Mouse (Mus musculus) liver, embryonic 16.5 days (tissue): ENCODE data around the gene Rapgef4. TPM values are rescaled to one million over a fixed set of nuclear protein-coding genes. Genes with fewer than 3 reads are reported as not detected.
A peak's percentile ranks its signal among the peaks of the same experiment; 100 is the strongest.

Experiments
- ATAC-seq: fragments of 200-750 bp; cut with Nextera tagmentation; 2 replicates; pipeline ENCODE4 v1.8.0; 2017; ENCODE audit warnings: low read depth, mild to moderate bottlenecking, moderate number of reproducible peaks, moderate library complexity
- H3K27ac ChIP-seq: fragments of 300-500 bp; sonication (generic); 2 replicates; pipeline ENCODE4 v1.5.1; 2014; ENCODE audit warnings: mild to moderate bottlenecking, low read length
- H3K27me3 ChIP-seq: fragments of 300-500 bp; sonication (generic); 2 replicates; pipeline ENCODE4 v1.6.1; 2014; ENCODE audit warnings: low read depth, low read length, mixed read lengths; ENCODE audit not compliant: control insufficient read depth, insufficient read depth
- H3K36me3 ChIP-seq: fragments of 300-500 bp; sonication (generic); 2 replicates; pipeline ENCODE4 v1.6.1; 2014; ENCODE audit warnings: mild to moderate bottlenecking; ENCODE audit not compliant: control insufficient read depth, insufficient read depth
- H3K4me1 ChIP-seq: fragments of 300-500 bp; sonication (generic); 2 replicates; pipeline ENCODE4 v1.6.1; 2014; ENCODE audit warnings: low read depth, low read length, mixed read lengths; ENCODE audit not compliant: control insufficient read depth
- H3K4me2 ChIP-seq: fragments of 300-500 bp; sonication (generic); 2 replicates; pipeline ENCODE4 v1.6.1; 2014; ENCODE audit warnings: low read depth, low read length, mixed read lengths
- H3K4me3 ChIP-seq: fragments of 300-500 bp; sonication (generic); 2 replicates; pipeline ENCODE4 v1.5.1; 2014; ENCODE audit warnings: low read depth, mild to moderate bottlenecking, low read length
- H3K9ac ChIP-seq: fragments of 300-500 bp; sonication (generic); 2 replicates; pipeline ENCODE4 v1.6.1; 2014; ENCODE audit warnings: low read depth, low read length
- H3K9me3 ChIP-seq: fragments of 300-500 bp; sonication (generic); replicated peaks from 2 replicates; pipeline ENCODE4 v1.6.1; 2016; ENCODE audit warnings: low read length; ENCODE audit not compliant: control insufficient read depth
- WGBS: fragments of 180-500 bp; shearing (Covaris S2); extraction: QIAGEN DNeasy Blood & Tissue Kit; methylation state at CpG from one replicate; pipeline ENCODE4 v1.1.7; 2014; ENCODE audit not compliant: insufficient replicate concordance; 5-methylcytosine and 5-hydroxymethylcytosine counted together
- polyA plus RNA-seq: library from polyadenylated mRNA; unstranded; fragments of >200 nt; fragmentation: Nextera tagmentation; extraction: Ambion mirVana; gene quantifications from 2 replicates; pipeline ENCODE4 v1.2.1, GENCODE M21; 2015

Gene Rapgef4
- polyA plus RNA-seq, 1 experiment from 2014 or later = 7.8 TPM

- no peak overlapping the region for H3K4me2 ChIP-seq
- H3K4me1 ChIP-seq = peaks cover 5% of the 10 kb centered on the region
- no peak overlapping the region for H3K9ac ChIP-seq
- H3K27ac ChIP-seq = peak overlapping the region; percentile 62
- H3K27me3 ChIP-seq = no peaks in the 10 kb centered on the region
- H3K9me3 ChIP-seq = no peaks in the 10 kb centered on the region
- H3K4me3 ChIP-seq = no peak overlapping the region
- peak; percentile 77 for ATAC-seq
- H3K36me3 ChIP-seq = peaks cover 4% of the 10 kb centered on the region
- WGBS = 22% methylated on average over 6 of the region's 6 CpGs
Observed at GRCm38 (mm10) chr2:72196190-72196965, 215.3 kb downstream of the Rapgef4 start.

- ATAC-seq = no peak
- Histone ChIP-seq H3K9ac (no peak overlapping the region), H3K4me3 (no peak overlapping the region), H3K9me3 (no peaks in the 10 kb centered on the region), H3K27me3 (no peaks in the 10 kb centered on the region), H3K36me3 (no peaks in the 10 kb centered on the region), H3K4me1 (peaks cover 5% of the 10 kb centered on the region), H3K4me2 (no peak overlapping the region), H3K27ac (no peak overlapping the region)
- WGBS = 3% methylated on average over 3 of the region's 3 CpGs
Observed at GRCm38 (mm10) chr2:72197026-72197425, 216.0 kb downstream of the Rapgef4 start.

- no peak overlapping the region for H3K4me3 ChIP-seq
- H3K36me3 ChIP-seq = no peaks in the 10 kb centered on the region
- peak; percentile 58 for ATAC-seq
- H3K27ac ChIP-seq = no peak overlapping the region
- H3K4me2 ChIP-seq = no peak overlapping the region
- H3K9me3 ChIP-seq = no peaks in the 10 kb centered on the region
- no peak overlapping the region for H3K9ac ChIP-seq
- H3K27me3 ChIP-seq = no peaks in the 10 kb centered on the region
- H3K4me1 ChIP-seq = peaks cover 5% of the 10 kb centered on the region
- WGBS = 54% methylated on average over 2 of the region's 2 CpGs
Observed at GRCm38 (mm10) chr2:72199451-72199850, 218.4 kb downstream of the Rapgef4 start.

GRCm38 (mm10) chr2:72201506-72201905 lies 220.5 kb downstream of the Rapgef4 start:
- Histone ChIP-seq H3K9me3 (no peaks in the 10 kb centered on the region), H3K4me3 (no peak overlapping the region), H3K36me3 (no peaks in the 10 kb centered on the region), H3K4me2 (0 out of 2 replicates have a peak overlapping the region, but pooled peaks have one; percentile 1), H3K9ac (no peak overlapping the region), H3K4me1 (peaks cover 1% of the 10 kb centered on the region; the same call in 1 of the 2 replicates), H3K27ac (peak overlapping the region; percentile 59), H3K27me3 (no peaks in the 10 kb centered on the region)
- 8% methylated on average over 9 of the region's 9 CpGs for WGBS
- no peak for ATAC-seq

GRCm38 (mm10) chr2:72202252-72202651 lies 221.2 kb downstream of the Rapgef4 start:
- WGBS = 20% methylated on average over 6 of the region's 6 CpGs
- Histone ChIP-seq H3K9ac (no peak overlapping the region), H3K27ac (peak overlapping the region; percentile 59), H3K4me3 (no peak overlapping the region), H3K9me3 (no peaks in the 10 kb centered on the region), H3K27me3 (no peaks in the 10 kb centered on the region), H3K4me1 (no peaks in the 10 kb centered on the region; the same call in 1 of the 2 replicates), H3K4me2 (no peak overlapping the region), H3K36me3 (no peaks in the 10 kb centered on the region)
- no peak for ATAC-seq

- Histone ChIP-seq H3K27ac (no peak overlapping the region), H3K4me1 (no peaks in the 10 kb centered on the region; the same call in 1 of the 2 replicates), H3K9me3 (no peaks in the 10 kb centered on the region), H3K36me3 (no peaks in the 10 kb centered on the region), H3K27me3 (no peaks in the 10 kb centered on the region), H3K4me2 (no peak overlapping the region), H3K4me3 (no peak overlapping the region), H3K9ac (no peak overlapping the region)
- 8% methylated on average over 5 of the region's 5 CpGs for WGBS
- ATAC-seq = no peak
Observed at GRCm38 (mm10) chr2:72203609-72204008, 222.6 kb downstream of the Rapgef4 start.

- H3K4me2 ChIP-seq = no peak overlapping the region
- no peaks in the 10 kb centered on the region; the same call in 1 of the 2 replicates for H3K4me1 ChIP-seq
- no peak overlapping the region for H3K4me3 ChIP-seq
- no peak overlapping the region for H3K9ac ChIP-seq
- H3K36me3 ChIP-seq = no peaks in the 10 kb centered on the region
- no peaks in the 10 kb centered on the region for H3K27me3 ChIP-seq
- ATAC-seq = no peak
- 80% methylated on average over 5 of the region's 5 CpGs for WGBS
- H3K9me3 ChIP-seq = no peaks in the 10 kb centered on the region
- H3K27ac ChIP-seq = no peak overlapping the region
Observed at GRCm38 (mm10) chr2:72205869-72206268, 224.8 kb downstream of the Rapgef4 start.

- Histone ChIP-seq H3K27me3 (no peaks in the 10 kb centered on the region), H3K36me3 (no peaks in the 10 kb centered on the region), H3K9ac (no peak overlapping the region), H3K9me3 (no peaks in the 10 kb centered on the region), H3K4me2 (no peak overlapping the region), H3K4me3 (no peak overlapping the region), H3K27ac (no peak overlapping the region), H3K4me1 (no peaks in the 10 kb centered on the region)
- no peak for ATAC-seq
- 64% methylated on average over 4 of the region's 4 CpGs for WGBS
Observed at GRCm38 (mm10) chr2:72206530-72207248, 225.6 kb downstream of the Rapgef4 start.

GRCm38 (mm10) chr2:72217336-72217735 lies 236.3 kb downstream of the Rapgef4 start:
- H3K4me2 ChIP-seq = no peak overlapping the region
- WGBS = 49% methylated on average over 3 of the region's 3 CpGs
- H3K9me3 ChIP-seq = no peaks in the 10 kb centered on the region
- no peak overlapping the region for H3K27ac ChIP-seq
- no peaks in the 10 kb centered on the region for H3K36me3 ChIP-seq
- H3K9ac ChIP-seq = no peak overlapping the region
- H3K4me3 ChIP-seq = no peak overlapping the region
- no peaks in the 10 kb centered on the region for H3K27me3 ChIP-seq
- H3K4me1 ChIP-seq = no peaks in the 10 kb centered on the region
- ATAC-seq = no peak
